Mouse (Mus musculus) lung, postnatal 4 days (tissue): ENCODE results near the gene Srarp.

ENCODE experiments used
- DNase-seq, 2 experiments: peaks; one replicate each; pipeline ENCODE4 v3.0.0; 2021

Gene Srarp

GRCm38 (mm10) chr4:141435974-141436373 lies at the start of gene Srarp:
Gene Srarp (minus strand): TSS chr4:141436105.
- DNase-seq = no peak

DNA sequence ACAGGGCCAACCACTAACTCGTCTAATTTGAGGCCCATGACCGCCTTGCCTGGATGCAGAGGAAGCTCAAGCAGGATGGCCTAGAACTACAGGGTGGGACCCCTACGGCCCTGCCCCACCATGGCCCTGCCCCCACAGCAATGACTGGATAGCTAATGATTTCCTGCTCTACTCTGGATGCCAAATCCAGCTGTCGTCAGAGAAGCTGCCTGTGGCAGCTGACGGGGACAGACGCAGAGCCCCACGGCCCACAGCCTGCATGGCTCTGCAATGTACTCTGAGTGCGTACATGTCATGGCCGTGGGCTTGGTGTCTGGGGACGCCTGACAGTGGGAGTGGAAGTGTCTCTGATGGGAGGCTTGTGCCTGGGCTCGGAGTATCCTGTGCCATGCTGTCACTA lies 48.2 kb upstream of the Srarp start:
- DNase-seq = peak in 1 of 2 experiments; percentile 60

GRCm38 (mm10) chr4:141479411-141479810 lies 43.5 kb upstream of the Srarp start:
- DNase-seq = no peak

DNA sequence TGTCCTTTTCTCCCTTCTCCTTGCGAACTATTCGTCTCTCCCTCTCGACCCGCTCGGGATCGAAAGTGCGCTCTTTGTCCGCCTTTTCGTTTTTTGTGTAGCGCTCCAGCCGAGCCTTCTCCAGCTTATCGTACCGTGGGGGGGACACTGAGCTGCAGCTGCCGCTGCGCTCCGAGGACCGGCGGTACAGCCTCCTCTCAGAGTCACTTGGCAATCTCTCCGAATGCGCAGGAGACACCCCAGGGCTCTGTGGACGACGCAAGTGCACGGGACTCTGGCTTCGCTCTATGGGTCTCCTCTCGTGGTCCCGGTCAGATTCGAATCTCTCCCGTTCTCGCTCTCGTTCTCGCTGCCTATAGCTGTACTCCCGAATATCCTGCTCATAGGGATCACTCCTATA lies 42.9 kb upstream of the Srarp start:
- no peak for DNase-seq

- peak in 1 of 2 experiments; percentile 46 for DNase-seq
Observed at GRCm38 (mm10) chr4:141478225-141478624, 42.3 kb upstream of the Srarp start.

DNA sequence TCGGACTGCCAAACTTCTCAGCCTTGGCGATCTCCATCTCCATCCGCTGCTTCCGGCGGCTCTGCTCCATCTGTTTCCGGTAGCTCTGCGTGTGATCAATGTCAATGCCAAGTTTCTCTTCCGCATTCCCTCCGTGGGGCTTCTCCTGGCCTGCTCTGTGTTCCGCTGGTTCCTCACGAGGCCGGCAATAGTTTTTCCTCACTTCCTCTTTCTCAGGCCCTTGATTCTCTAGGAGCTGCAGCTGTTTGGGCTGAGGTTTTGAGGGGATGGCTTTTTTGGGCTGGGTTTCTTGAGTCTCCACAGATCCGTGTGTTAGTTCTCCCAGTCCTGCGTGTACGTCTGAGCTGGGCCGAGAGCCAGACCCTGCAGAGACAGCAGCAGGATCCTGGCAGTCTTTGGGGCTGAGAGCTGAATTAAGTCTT lies 41.8 kb upstream of the Srarp start:
- peak; percentile 75 to 82 for DNase-seq

DNA sequence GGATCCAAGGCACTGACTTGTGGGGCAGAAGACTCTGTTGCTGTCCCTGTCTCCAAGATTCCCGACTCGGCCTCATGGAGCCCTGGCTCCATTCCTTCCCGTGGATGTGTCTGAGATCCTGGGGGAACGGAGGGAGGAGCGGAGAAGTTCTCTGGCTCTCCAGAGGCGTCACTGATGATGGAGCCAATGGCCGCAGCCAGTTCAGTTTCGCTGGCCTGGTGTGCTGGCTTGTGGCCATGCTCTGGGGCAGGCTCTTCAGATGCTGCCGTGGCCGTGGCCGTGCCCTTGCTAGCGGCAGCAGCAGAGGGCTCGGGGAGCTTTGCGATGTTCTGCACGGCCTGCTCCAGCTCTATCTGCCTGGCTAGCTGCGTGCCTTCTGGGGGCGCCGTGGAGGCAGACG lies 38.5 kb upstream of the Srarp start:
- peak in 1 of 2 experiments; percentile 59 for DNase-seq

GRCm38 (mm10) chr4:141472641-141473321 lies 36.9 kb upstream of the Srarp start:
- no peak for DNase-seq

DNA sequence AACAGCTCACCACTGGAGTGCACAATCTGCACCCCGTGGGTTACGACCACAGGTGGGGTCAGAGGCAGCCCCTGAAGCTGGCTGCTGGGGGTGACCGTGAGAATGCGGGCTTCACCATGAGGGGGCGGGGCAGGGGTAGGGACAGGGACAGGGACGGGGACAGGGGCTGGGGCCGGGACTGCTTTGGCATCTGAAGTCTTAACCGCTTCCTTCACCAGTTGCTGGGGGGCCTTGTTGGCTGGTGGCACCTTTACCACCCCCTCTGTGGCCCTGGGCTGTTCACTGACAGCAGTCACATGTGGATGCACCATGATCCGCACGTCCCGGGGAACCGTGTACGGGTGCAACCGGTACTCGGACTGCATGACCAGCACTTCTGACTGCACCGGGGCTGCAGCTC lies 35.6 kb upstream of the Srarp start:
- DNase-seq = no peak

DNA sequence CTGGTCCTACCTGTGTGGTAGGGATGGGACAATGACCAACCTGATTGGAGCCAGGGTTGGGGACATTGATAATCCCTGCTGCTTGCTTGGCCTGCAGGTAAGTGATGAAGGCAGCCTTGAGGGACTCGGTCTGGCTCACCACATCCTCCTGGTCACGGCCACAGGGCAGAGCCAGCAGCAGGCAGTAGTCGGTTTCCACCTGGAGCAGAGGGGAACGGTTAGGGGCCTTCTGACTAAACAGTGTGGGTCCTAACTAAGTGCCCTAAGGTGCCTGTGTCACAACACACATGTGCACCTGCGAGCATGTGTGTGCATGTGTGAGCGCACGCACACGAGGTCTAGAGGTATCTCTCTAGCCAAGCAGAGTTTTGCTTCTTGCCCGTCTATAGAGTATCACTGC lies 33.4 kb upstream of the Srarp start:
- DNase-seq = no peak

DNA sequence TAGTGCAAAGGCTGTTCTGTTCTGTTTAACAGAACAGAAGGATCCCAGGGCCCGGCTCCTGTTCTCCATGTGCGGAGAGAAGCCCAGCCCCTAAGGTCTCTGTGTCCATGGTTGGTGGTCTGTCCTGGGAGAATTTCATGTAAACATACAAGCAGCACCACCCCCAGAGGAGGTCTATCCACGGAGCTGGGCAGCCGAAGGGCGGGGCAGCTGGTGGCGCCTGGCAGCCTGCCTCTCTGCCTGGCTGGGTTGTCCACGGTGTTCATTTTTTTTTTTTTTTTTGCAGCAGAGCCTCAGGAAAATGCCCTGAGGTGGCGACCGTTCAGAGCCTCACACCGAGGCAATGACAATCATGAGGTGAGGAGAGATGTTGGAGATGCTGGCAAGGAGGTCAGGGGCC lies 32.7 kb upstream of the Srarp start:
- peak in 1 of 2 experiments; percentile 36 for DNase-seq

- DNase-seq = no peak
Observed at GRCm38 (mm10) chr4:141467581-141467927, 31.6 kb upstream of the Srarp start.

DNA sequence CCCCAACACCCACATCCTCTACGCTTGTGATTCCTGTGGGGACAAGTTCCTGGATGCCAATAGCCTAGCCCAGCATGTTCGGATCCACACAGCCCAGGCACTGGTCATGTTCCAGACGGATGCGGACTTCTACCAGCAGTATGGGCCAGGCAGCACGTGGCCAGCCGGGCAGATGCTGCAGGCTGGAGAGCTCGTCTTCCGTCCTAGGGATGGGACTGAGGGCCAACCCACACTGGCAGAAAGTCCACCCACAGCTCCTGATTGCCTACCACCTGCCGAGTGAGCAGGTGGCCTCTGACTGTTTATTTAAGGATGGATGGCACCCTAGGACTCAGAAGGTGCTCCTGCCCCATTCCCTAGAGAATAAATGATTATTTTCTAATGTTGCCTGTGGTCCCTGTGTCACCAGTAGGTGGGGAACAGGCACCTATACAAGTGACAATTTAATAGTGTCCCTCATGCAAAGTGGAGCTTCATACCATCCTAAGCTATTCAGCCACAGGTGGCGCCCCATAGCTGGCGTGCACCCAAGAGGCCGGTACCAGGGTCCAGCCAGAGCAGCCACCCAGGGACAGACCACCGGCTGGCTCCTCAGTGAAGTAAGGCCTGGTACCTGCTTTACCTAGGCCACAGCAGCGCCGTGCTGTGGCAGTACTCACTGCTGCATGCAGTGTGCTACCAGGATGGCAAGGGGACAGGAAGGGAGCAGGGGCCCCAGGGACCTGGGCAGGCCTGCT lies 31.1 kb upstream of the Srarp start:
- DNase-seq = no peak

- DNase-seq = no peak
Observed at GRCm38 (mm10) chr4:141466289-141466795, 30.4 kb upstream of the Srarp start.

- no peak for DNase-seq
Observed at GRCm38 (mm10) chr4:141465512-141466288, 29.8 kb upstream of the Srarp start.

DNA sequence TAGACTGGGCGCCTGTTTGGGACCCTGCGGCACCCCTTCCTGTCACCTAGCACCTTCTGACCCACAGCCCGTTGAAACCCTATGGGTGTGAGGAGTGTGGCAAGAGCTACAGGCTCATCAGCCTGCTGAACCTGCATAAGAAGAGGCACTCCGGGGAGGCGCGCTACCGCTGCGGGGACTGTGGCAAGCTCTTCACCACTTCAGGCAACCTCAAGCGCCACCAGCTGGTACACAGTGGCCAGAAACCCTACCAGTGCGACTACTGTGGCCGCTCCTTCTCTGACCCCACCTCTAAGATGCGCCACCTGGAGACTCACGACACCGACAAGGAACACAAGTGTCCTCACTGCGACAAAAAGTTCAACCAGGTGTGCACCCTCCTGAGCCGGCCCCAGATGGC lies 28.8 kb upstream of the Srarp start:
- no peak for DNase-seq

DNA sequence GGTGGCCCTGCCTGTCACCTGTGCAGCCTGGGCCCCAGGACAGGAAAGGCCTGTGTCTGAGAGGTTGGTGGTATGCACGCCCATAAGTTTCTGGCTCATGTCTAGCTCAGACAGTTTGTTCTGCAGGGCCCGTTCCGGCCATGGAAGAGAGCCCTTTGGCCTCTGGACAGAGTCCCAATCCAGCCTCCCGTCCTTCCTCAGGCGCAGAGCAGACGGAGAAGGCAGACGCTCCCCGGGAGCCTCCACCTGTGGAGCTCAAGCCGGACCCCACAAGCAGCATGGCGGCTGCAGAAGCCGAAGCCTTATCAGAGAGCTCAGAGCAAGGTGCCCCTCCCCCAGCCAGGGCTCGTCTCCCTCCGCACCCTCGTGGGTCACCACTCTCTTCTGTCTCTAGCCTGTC lies 27.6 kb upstream of the Srarp start:
- no peak for DNase-seq

DNA sequence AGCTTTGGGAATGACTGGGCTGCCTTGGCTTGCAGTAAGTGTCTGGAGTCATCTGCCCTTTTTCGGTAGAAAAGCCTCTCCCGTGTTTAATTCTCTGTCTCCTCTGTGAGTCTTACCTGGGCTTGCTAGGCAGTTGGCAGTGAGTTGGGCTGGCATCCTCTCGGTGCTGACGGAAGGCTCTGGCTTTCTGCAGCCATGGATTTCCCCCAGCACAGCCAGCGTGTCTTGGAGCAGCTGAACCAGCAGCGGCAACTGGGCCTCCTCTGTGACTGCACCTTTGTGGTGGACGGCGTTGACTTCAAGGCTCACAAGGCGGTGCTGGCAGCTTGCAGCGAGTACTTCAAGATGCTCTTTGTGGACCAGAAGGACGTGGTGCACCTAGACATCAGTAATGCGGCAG lies 25.7 kb upstream of the Srarp start:
- no peak for DNase-seq

- no peak for DNase-seq
Observed at GRCm38 (mm10) chr4:141461088-141461487, 25.2 kb upstream of the Srarp start.

DNA sequence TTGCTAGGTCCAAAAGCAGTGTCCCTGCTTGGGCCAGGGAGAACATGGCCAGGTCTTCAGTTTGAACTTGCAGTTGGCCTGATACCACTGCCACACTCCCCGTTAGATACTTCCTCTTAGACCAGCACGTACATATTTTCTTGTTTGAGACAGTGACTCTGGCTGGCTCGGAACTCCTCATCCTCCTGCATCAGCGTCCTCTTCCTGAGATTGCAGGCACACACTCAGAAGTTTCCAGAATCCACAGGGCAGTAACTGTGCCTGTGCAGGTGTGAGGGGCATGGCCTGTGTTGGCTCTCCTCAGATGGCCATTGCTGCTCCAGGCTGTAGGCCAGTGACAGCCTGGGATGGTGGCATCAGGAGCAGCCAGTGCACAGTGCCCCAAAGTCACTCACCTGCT lies 24.6 kb upstream of the Srarp start:
- DNase-seq = no peak

DNA sequence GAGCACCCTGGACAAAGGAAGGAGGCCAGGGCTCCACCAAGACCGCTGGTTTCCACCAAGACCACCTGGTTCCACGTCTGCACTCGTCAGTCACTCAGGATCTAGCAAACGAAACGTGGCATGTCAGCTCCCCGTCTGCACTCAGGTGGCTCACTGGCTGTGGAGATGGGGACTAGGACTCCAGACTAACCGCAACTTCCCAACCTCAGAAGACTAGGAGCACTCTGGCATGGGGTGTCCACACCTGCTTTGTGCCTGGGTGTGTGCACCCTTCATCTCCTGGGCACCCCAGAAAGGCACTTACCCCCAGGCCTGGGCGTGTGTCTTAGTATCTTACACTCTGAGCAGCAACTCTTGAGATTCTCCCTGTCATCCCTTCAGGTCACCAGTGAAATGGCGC lies 23.9 kb upstream of the Srarp start:
- no peak for DNase-seq

- DNase-seq = no peak
Observed at GRCm38 (mm10) chr4:141458888-141459287, 23.0 kb upstream of the Srarp start.

- DNase-seq = no peak
Observed at GRCm38 (mm10) chr4:141458236-141458635, 22.3 kb upstream of the Srarp start.
